Mouse (Mus musculus): Measurements from ENCODE around the gene Psen2.

GRCm38 (mm10) chr1:180254316-180254715 is 8.9 kb downstream of the Psen2 start:
- TF ChIP-seq HCFC1 (IDR thresholded peaks at IDR 0.05; ENCODE audit: borderline replicate concordance, insufficient read depth, low read length) (no peak), MAFK (IDR thresholded peaks at IDR 0.05; ENCODE audit: insufficient read depth, low read depth, low read length) (no peak), ZC3H11A (IDR thresholded peaks at IDR 0.05; ENCODE audit: borderline replicate concordance, low read depth, low read length) (no peak), CHD2 (IDR thresholded peaks at IDR 0.05; ENCODE audit: low read depth, low read length) (no peak)

Data from ES-E14 (cell line).